Mouse (Mus musculus) stomach, postnatal 0 days (tissue): ENCODE results near the gene Ptbp1. TPM values are rescaled to one million over a fixed set of nuclear protein-coding genes. Genes with fewer than 3 reads are reported as not detected.

Experiments
- ATAC-seq: fragments of 200-750 bp; cut with Nextera tagmentation; 2 replicates; pipeline ENCODE4 v1.8.0; 2017; ENCODE audit not compliant: low FRiP score, low TSS enrichment
- DNase-seq: peaks from one replicate; pipeline ENCODE4 v3.0.0-alpha.2; 2016; ENCODE audit warnings: low spot score
- H3K27ac ChIP-seq: fragments of 300-500 bp; sonication (generic); replicated peaks from 2 replicates; pipeline ENCODE4 v1.5.1; 2014; ENCODE audit warnings: mild to moderate bottlenecking, control low read depth
- H3K27me3 ChIP-seq: fragments of 300-500 bp; sonication (generic); 2 replicates; pipeline ENCODE4 v1.6.1; 2014; ENCODE audit warnings: low read length; ENCODE audit not compliant: control insufficient read depth, insufficient read depth
- H3K36me3 ChIP-seq: fragments of 300-500 bp; sonication (generic); 2 replicates; pipeline ENCODE4 v1.6.1; 2014; ENCODE audit warnings: low read length, mixed read lengths; ENCODE audit not compliant: control insufficient read depth, insufficient read depth
- H3K4me1 ChIP-seq: fragments of 300-500 bp; sonication (generic); replicated peaks from 2 replicates; pipeline ENCODE4 v1.6.1; 2014; ENCODE audit warnings: antibody characterized with exemption; ENCODE audit not compliant: control insufficient read depth, insufficient read depth
- H3K4me2 ChIP-seq: fragments of 300-500 bp; sonication (generic); replicated peaks from 2 replicates; pipeline ENCODE4 v1.6.1; 2014; ENCODE audit warnings: low read depth, mild to moderate bottlenecking, control low read depth, moderate library complexity
- H3K4me3 ChIP-seq: fragments of 300-500 bp; sonication (generic); 2 replicates; pipeline ENCODE4 v1.5.1; 2014; ENCODE audit warnings: low read depth, low read length, control low read depth
- H3K9ac ChIP-seq: fragments of 300-500 bp; sonication (generic); 2 replicates; pipeline ENCODE4 v1.6.1; 2014; ENCODE audit warnings: mild to moderate bottlenecking, low read length, control low read depth, mixed read lengths
- H3K9me3 ChIP-seq: fragments of 300-500 bp; sonication (generic); 2 replicates; pipeline ENCODE4 v1.6.1; 2016; ENCODE audit warnings: low read length; ENCODE audit not compliant: control insufficient read depth
- CTCF ChIP-seq: IDR thresholded peaks from 2 replicates; pipeline ENCODE4 v1.5.1; 2016; ENCODE audit warnings: antibody characterized with exemption, low read depth, mild to moderate bottlenecking, moderate library complexity
- EP300 ChIP-seq: optimal IDR thresholded peaks from 2 replicates; pipeline ENCODE3; 2016; ENCODE audit warnings: antibody characterized with exemption
- WGBS: fragments of 180-500 bp; shearing (Covaris S2); extraction: QIAGEN DNeasy Blood & Tissue Kit; methylation state at CpG from one replicate; pipeline ENCODE4 v1.1.7; 2014; 5-methylcytosine and 5-hydroxymethylcytosine counted together
- polyA plus RNA-seq: library from polyadenylated mRNA; unstranded; fragments of >200 nt; fragmentation: Nextera tagmentation; extraction: Ambion mirVana; gene quantifications from 2 replicates; pipeline ENCODE4 v1.2.1, GENCODE M21; 2015

Gene Ptbp1
- polyA plus RNA-seq, 1 experiment from 2014 or later, result 99.3 TPM

DNA sequence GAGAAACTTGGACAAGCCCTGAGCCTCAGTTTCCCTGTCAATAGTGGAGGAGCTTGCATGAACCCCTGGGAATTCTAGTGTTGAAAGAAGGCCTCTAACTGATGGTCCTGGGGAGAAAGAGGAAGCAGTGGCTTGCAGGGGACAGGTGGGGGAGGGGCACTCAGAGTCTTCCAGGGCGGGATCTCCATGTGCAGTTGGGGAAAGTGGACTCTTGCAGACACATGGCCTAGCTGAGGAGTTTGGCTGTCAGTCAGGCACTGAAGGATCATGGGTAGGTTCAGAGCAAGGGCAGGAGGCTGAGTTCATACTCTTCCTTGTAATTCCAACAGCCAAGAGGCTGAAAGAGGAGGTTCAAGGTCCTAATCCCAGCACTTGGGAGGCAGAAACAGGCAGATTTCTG, 22.9 kb downstream of the Ptbp1 start:
- 72% methylated on average over 1 of the region's 1 CpGs for WGBS
- H3K4me2 ChIP-seq, result no peak overlapping the region
- H3K4me3 ChIP-seq, result no peak overlapping the region
- no peaks in the 10 kb centered on the region; the same call in 1 of the 2 replicates for H3K4me1 ChIP-seq
- DNase-seq, result no peak
- ATAC-seq, result no peak
- no peaks in the 10 kb centered on the region for H3K36me3 ChIP-seq
- no peak overlapping the region for H3K27ac ChIP-seq
- TF ChIP-seq EP300 (no peak), CTCF (no peak)
- no peaks in the 10 kb centered on the region for H3K9me3 ChIP-seq
- no peaks in the 10 kb centered on the region for H3K27me3 ChIP-seq
- H3K9ac ChIP-seq, result no peak overlapping the region

- DNase-seq, result no peak
- no peak overlapping the region for H3K4me2 ChIP-seq
- H3K4me1 ChIP-seq, result no peaks in the 10 kb centered on the region; the same call in 1 of the 2 replicates
- H3K36me3 ChIP-seq, result no peaks in the 10 kb centered on the region
- 50% methylated on average over 12 of the region's 12 CpGs for WGBS
- H3K4me3 ChIP-seq, result no peak overlapping the region
- H3K27me3 ChIP-seq, result no peaks in the 10 kb centered on the region
- no peak overlapping the region for H3K27ac ChIP-seq
- TF ChIP-seq EP300, result no peak
- TF ChIP-seq CTCF, result no peak
- no peak overlapping the region for H3K9ac ChIP-seq
- H3K9me3 ChIP-seq, result no peaks in the 10 kb centered on the region
- ATAC-seq, result no peak
Observed at GRCm38 (mm10) chr10:79877757-79878156, 23.5 kb downstream of the Ptbp1 start.

- no peaks in the 10 kb centered on the region; the same call in none of the 2 replicates for H3K4me1 ChIP-seq
- TF ChIP-seq EP300, result no peak
- no peak for TF ChIP-seq CTCF
- H3K36me3 ChIP-seq, result no peaks in the 10 kb centered on the region
- H3K4me2 ChIP-seq, result no peak overlapping the region
- WGBS, result 40% methylated on average over 3 of the region's 3 CpGs
- DNase-seq (no peak), ATAC-seq (no peak)
- H3K27ac ChIP-seq, result no peak overlapping the region
- no peaks in the 10 kb centered on the region for H3K9me3 ChIP-seq
- no peaks in the 10 kb centered on the region for H3K27me3 ChIP-seq
- H3K9ac ChIP-seq, result no peak overlapping the region
- H3K4me3 ChIP-seq, result no peak overlapping the region
Observed at GRCm38 (mm10) chr10:79879527-79879926, 25.3 kb downstream of the Ptbp1 start.

DNA sequence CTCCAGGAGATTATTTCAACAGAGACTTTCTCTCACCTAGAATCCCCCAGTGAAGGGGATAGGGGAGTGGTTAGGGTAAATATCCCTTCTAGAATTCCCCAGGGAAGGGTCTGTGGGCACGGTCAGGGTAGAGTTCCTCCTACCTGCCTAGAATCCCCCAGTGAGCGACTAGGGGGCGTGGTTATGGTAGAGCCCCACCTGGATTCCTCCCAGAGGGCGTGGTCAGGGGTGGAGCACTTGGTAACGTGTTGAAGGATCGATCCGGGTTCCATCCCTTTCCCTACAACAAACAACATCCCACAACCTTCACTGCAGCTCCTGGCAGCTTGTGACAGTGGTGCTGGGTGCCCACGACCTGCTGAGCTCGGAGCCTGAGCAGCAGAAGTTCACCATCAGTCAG, 26.5 kb downstream of the Ptbp1 start:
- WGBS, result 19% methylated on average over 9 of the region's 9 CpGs
- Histone ChIP-seq H3K4me1 (no peaks in the 10 kb centered on the region; the same call in none of the 2 replicates), H3K27me3 (no peaks in the 10 kb centered on the region), H3K27ac (no peak overlapping the region), H3K4me3 (no peak overlapping the region), H3K9me3 (no peaks in the 10 kb centered on the region), H3K36me3 (no peaks in the 10 kb centered on the region), H3K4me2 (no peak overlapping the region; the same call in 1 of the 2 replicates), H3K9ac (no peak overlapping the region)
- DNase-seq (peak; percentile 69), ATAC-seq (no peak)
- TF ChIP-seq EP300 (no peak), CTCF (no peak)

DNA sequence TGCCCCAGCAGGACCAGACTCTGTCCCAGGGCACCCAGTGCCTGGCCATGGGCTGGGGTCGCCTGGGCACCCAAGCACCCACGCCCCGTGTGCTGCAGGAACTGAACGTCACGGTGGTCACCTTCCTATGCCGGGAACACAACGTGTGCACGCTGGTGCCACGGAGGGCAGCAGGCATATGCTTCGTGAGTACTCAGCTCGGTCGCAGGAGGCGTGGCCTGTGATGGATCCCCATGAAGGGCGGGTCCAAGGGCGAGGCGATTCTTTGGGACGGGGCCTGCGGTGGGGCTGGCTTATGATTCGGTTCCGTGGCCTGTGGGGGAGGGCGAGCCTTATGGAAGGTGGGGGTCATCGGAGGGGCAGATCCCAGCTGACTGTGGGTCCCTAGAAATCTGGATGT, 27.8 kb downstream of the Ptbp1 start:
- H3K36me3 ChIP-seq, result no peaks in the 10 kb centered on the region
- TF ChIP-seq EP300, result no peak
- no peak for TF ChIP-seq CTCF
- H3K4me1 ChIP-seq, result no peaks in the 10 kb centered on the region; the same call in none of the 2 replicates
- DNase-seq (no peak), ATAC-seq (peak; percentile 36)
- H3K4me3 ChIP-seq, result no peak overlapping the region
- H3K9me3 ChIP-seq, result no peaks in the 10 kb centered on the region
- peak overlapping the region; percentile 27; the same call in 1 of the 2 replicates for H3K4me2 ChIP-seq
- WGBS, result 9% methylated on average over 21 of the region's 22 CpGs
- H3K27ac ChIP-seq, result no peak overlapping the region
- H3K9ac ChIP-seq, result 0 out of 2 replicates have a peak overlapping the region, but pooled peaks have one; percentile 18
- H3K27me3 ChIP-seq, result no peaks in the 10 kb centered on the region

DNA sequence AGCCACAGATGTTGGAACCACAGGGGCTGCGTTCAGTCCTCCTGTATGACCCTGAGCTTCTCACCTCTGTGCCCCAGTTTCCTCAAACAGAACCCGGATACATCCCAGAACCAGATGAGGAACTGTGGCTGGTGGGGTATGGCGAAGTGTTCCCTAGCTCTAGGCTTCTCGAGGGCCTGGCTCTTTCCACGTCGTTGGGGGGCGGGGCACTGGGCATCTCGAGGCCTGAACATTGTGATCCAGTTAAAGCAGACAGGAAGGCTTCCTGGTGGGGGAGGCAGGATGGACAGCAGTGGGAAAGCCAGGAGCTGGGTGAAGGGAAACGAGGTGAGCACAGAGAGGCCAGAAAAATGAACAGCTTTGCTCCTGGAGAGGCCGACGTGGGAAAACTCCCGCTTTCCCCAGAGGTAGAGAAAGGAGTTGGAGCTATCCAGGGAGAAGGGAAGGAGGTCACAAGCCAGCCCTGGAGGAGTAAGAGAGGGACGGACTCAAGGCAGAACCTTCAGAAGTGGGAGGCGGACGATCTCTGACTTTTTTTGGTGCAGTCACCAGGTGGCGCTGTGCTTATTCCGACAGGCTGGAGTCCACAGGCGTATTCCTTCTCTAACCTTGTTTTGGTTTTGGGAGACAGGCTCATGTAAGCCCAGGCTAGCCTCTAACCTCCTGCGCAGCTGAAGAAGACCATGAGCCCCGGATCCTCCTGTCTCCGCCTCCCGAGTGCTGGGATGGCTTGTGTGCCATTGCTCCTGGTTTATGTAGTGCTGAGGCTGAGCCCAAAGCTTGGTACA, 29.3 kb downstream of the Ptbp1 start:
- H3K9ac ChIP-seq, result no peak overlapping the region
- WGBS, result 23% methylated on average over 22 of the region's 22 CpGs
- no peak overlapping the region for H3K4me3 ChIP-seq
- DNase-seq, result peak; percentile 84
- H3K36me3 ChIP-seq, result no peaks in the 10 kb centered on the region
- H3K9me3 ChIP-seq, result no peaks in the 10 kb centered on the region
- H3K4me1 ChIP-seq, result no peaks in the 10 kb centered on the region; the same call in none of the 2 replicates
- peak; percentile 53 for ATAC-seq
- no peak overlapping the region for H3K4me2 ChIP-seq
- H3K27me3 ChIP-seq, result no peaks in the 10 kb centered on the region
- H3K27ac ChIP-seq, result no peak overlapping the region
- TF ChIP-seq CTCF, result peak; percentile 83
- TF ChIP-seq EP300, result no peak
